Mouse (Mus musculus) heart, adult 2 months (tissue): ENCODE measurements around the gene Gm17455.

Experiments used
- CTCF ChIP-seq: fragments of 200-600 bp; IDR thresholded peaks from 2 replicates; pipeline ENCODE4 v1.8.1; 2022; ENCODE audit warnings: antibody characterized with exemption, mild to moderate bottlenecking, moderate library complexity
- POLR2A ChIP-seq: fragments of 200-500 bp; IDR thresholded peaks from 2 replicates; pipeline ENCODE4 v1.6.1; 2011; ENCODE audit warnings: mild to moderate bottlenecking, low read depth, low read length, control low read depth; ENCODE audit not compliant: insufficient read depth

- TF ChIP-seq CTCF (peak; percentile 49), POLR2A (no peak)
These were observed 43.6 kb downstream of the Gm17455 start for GRCm38 (mm10) chr10:60443078-60443477.
